Mouse (Mus musculus) thymus, postnatal 4 days (tissue): ENCODE data around the gene Rmnd5b.
"Not testable (repeated sequence)": the region's sequence is repeated elsewhere in the genome, so short reads cannot be mapped to it uniquely, and the experiment has no call there.

ENCODE experiments used
- DNase-seq: peaks from one replicate; pipeline ENCODE4 v3.0.0; 2021

Rmnd5b gene

GRCm38 (mm10) chr11:51619409-51620060 lies 16.2 kb downstream of the Rmnd5b start, which contains the start of gene Nhp2:
Nhp2 (plus strand) TSS chr11:51619735.
- DNase-seq = peak; percentile 90

- no peak for DNase-seq
Measured at GRCm38 (mm10) chr11:51618894-51619408, 16.7 kb downstream of the Rmnd5b start.

GRCm38 (mm10) chr11:51617693-51618092 lies 18.0 kb downstream of the Rmnd5b start:
- peak; percentile 80 for DNase-seq

DNA sequence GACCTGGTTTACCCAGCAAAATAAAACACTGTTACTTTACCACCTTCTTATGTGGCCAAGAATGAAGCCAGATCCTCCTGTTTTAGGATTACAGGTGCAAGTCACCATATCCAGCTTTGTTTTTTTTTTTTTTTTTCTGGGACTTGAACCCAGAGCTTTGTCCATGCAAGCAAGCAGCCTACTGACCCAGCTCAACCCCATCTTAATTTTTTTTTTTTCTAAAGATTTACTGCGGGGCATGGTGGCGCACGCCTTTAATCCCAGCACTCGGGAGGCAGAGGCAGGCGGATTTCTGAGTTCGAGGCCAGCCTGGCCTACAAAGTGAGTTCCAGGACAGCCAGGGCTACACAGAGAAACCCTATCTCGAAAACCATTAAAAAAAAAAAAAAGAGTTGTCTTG lies 19.6 kb downstream of the Rmnd5b start:
- DNase-seq = not testable (repeated sequence)

DNA sequence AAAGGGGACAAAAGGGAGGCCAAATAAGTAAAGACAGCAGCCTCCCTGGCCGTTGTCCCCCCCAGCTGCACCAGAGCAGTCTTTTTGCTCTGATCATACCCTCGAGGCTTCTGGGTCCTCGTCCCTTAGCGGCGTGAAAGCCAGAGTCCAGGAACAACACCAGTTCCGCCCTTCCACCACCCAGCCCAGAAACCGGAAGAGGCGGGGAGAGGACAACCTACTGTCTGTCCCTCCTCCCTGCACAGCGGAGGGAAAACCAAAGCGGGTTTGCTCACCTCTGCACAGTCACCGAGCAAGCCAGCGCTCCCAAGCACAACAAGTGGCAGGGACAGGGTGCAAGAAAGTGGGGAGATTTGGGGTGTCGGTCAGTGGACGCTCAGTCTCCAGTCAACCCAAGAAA lies 20.1 kb downstream of the Rmnd5b start:
- DNase-seq = peak; percentile 73

- DNase-seq = no peak
Measured at GRCm38 (mm10) chr11:51615129-51615528, 20.6 kb downstream of the Rmnd5b start.

DNA sequence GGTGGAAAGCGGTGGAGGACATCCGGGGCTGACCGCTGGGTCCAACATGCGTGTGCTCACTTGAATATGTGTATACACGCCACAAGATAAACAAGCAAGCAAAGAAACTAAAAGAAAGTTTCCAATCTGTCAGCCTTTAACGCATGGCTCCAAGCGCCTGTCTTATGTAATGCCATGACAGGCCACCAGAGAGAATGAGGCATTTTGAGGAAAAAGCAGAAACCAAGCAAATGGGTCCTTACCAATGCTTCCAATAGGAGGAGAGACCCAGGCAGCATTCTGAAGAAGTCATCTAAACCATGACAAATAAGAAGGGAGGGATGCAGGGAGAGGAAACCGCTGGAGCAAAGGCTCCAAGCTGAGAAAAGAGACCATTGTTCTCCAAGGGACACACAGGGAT lies 21.4 kb downstream of the Rmnd5b start:
- no peak for DNase-seq

- not testable (repeated sequence) for DNase-seq
Measured at GRCm38 (mm10) chr11:51609940-51610339, 25.8 kb downstream of the Rmnd5b start.

- peak; percentile 41 for DNase-seq
Measured at GRCm38 (mm10) chr11:51609266-51609909, 26.3 kb downstream of the Rmnd5b start.

- DNase-seq = no peak
Measured at GRCm38 (mm10) chr11:51607096-51607738, 28.5 kb downstream of the Rmnd5b start.

DNA sequence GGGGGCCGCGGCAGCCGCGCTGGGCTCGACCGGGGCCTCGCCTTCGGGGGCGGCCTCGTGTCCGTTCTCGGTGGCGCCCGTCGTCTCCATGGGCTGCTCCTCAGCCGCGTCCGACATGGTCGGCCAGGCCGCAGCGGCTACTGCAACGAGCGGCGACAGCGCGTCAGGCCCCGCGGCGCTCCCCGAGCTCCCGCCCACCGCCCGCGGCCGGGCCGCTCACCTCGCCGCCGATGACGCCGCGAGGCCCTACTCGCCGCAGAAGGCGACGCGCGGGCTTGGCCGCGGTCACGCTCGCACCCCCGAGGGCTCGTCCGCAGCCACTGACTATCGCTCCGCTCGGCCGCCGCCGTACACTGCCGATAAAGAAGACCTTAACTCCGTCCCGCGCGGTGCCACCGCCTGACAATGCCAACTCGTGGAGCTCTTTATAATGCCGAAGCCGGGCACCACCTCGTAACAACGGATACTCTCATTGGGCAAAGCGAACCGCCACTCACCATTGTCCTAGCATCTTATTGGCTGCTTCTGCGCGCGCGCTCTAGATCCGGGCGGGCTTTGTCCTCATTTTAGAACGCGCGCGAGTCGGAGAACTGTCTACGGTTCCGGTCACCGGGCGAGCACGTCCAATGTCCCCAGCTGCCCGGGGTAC lies 29.1 kb downstream of the Rmnd5b start, which contains the start of gene Hnrnpab:
Gene Hnrnpab, minus strand, starts transcription at position 401 of the 649 bp plus-strand sequence.
- DNase-seq = peak; percentile 95

- DNase-seq = peak; percentile 90
Measured at GRCm38 (mm10) chr11:51605602-51606446, 29.9 kb downstream of the Rmnd5b start.

GRCm38 (mm10) chr11:51602253-51602652 lies 33.4 kb downstream of the Rmnd5b start:
- DNase-seq = no peak

DNA sequence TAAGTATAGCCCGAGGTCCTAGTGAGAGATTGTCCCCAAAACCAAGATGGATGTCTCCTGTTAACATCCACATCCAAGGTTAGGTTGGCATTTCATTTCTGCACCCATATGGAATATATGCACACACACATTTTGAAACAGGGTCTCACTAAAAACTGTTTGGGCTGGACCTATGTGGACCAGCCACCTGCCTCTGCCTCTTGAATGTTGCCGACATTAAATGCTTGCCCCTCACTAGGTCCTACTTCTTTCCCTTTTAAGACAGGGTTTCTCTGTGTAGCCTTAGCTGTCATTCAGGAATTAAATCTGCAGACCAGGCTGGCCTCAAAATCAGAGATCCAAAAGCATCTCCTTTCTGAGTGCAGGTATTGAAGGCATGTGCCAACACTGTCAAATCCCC lies 38.1 kb downstream of the Rmnd5b start:
- DNase-seq = no peak

GRCm38 (mm10) chr11:51595459-51596083 lies 40.1 kb downstream of the Rmnd5b start:
- no peak for DNase-seq

- no peak for DNase-seq
Measured at GRCm38 (mm10) chr11:51594715-51595350, 40.9 kb downstream of the Rmnd5b start.

DNA sequence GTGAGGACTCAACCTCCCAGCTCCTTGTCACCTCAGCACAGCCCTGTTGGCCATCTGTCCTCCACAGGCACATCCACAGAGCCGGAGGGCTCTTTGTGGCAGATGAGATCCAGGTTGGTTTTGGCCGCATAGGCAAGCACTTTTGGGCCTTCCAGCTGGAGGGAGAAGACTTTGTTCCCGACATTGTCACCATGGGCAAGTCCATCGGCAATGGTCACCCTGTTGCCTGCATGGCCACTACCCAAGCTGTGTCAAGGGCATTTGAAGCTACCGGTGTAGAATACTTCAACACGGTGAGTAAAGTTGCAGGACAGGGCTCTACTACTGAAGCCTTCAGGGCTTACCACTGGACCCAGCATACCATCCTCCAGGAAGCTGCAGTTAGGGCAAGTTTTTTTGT lies 41.8 kb downstream of the Rmnd5b start:
- no peak for DNase-seq

- DNase-seq = no peak
Measured at GRCm38 (mm10) chr11:51593368-51593767, 42.3 kb downstream of the Rmnd5b start.

DNA sequence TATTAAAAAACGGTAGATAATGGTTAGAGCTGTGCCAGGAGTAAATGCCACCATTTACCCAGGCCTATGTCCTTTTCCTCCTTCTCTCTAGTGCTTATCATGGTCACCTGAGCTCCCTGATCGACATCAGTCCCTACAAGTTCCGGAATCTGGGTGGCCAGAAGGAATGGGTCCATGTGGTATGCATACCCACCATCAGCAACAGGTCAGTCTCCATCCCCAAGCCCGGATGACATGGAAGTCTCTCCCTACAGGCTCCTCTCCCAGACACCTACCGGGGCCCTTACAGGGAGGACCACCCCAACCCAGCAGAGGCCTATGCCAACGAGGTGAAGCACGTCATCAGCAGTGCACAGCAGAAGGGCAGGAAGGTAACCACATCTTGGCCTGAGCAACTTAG lies 43.8 kb downstream of the Rmnd5b start:
- no peak for DNase-seq

- DNase-seq = no peak
Measured at GRCm38 (mm10) chr11:51591168-51591567, 44.5 kb downstream of the Rmnd5b start.

- no peak for DNase-seq
Measured at GRCm38 (mm10) chr11:51590002-51590401, 45.7 kb downstream of the Rmnd5b start.
